Mouse (Mus musculus) limb, embryonic 14.5 days (tissue): ENCODE measurements around the gene Eci1. TPM values are rescaled to one million over a fixed set of nuclear protein-coding genes. Genes with fewer than 3 reads are reported as not detected.

Experiments used
- ATAC-seq: fragments of 200-750 bp; cut with Nextera tagmentation; 2 replicates; pipeline ENCODE4 v1.8.0; 2017; ENCODE audit warnings: low read depth, moderate number of reproducible peaks, moderate TSS enrichment; ENCODE audit not compliant: low FRiP score
- DNase-seq: peaks from one replicate; pipeline ENCODE4 v3.0.0-alpha.2; 2015; ENCODE audit warnings: low spot score
- H3K27ac ChIP-seq: fragments of 300-500 bp; sonication (generic); replicated peaks from 2 replicates; pipeline ENCODE4 v1.5.1; 2014; ENCODE audit warnings: low read depth, mild to moderate bottlenecking, low read length, moderate library complexity, mixed read lengths
- H3K27me3 ChIP-seq: fragments of 300-500 bp; sonication (generic); 2 replicates; pipeline ENCODE4 v1.6.1; 2014; ENCODE audit warnings: low read length, mixed read lengths; ENCODE audit not compliant: control insufficient read depth, insufficient read depth
- H3K36me3 ChIP-seq: fragments of 300-500 bp; sonication (generic); 2 replicates; pipeline ENCODE4 v1.6.1; 2014; ENCODE audit warnings: mild to moderate bottlenecking, low read length, moderate library complexity, mixed read lengths; ENCODE audit not compliant: control insufficient read depth, insufficient read depth
- H3K4me1 ChIP-seq: fragments of 300-500 bp; sonication (generic); 2 replicates; pipeline ENCODE4 v1.6.1; 2014; ENCODE audit warnings: antibody characterized with exemption, low read length, mixed read lengths; ENCODE audit not compliant: control insufficient read depth, insufficient read depth
- H3K4me2 ChIP-seq: fragments of 300-500 bp; sonication (generic); replicated peaks from 2 replicates; pipeline ENCODE4 v1.6.1; 2014; ENCODE audit warnings: low read depth, mild to moderate bottlenecking, low read length, moderate library complexity; ENCODE audit not compliant: severe bottlenecking
- H3K4me3 ChIP-seq: fragments of 300-500 bp; sonication (generic); replicated peaks from 2 replicates; pipeline ENCODE4 v1.5.1; 2014; ENCODE audit warnings: low read length
- H3K9ac ChIP-seq: fragments of 300-500 bp; sonication (generic); 2 replicates; pipeline ENCODE4 v1.6.1; 2014; ENCODE audit warnings: mild to moderate bottlenecking, low read depth, low read length, moderate library complexity; ENCODE audit not compliant: severe bottlenecking
- H3K9me3 ChIP-seq: fragments of 300-500 bp; sonication (generic); 2 replicates; pipeline ENCODE4 v1.6.1; 2016; ENCODE audit warnings: low read length; ENCODE audit not compliant: control insufficient read depth
- POLR2A ChIP-seq: fragments of 200-500 bp; IDR thresholded peaks from 2 replicates; pipeline ENCODE4 v1.8.0; 2012; ENCODE audit warnings: inconsistent platforms, mild to moderate bottlenecking, moderate library complexity, borderline replicate concordance; ENCODE audit not compliant: insufficient read depth, insufficient read length; ENCODE audit errors: extremely low read depth
- WGBS: fragments of 180-500 bp; shearing (Covaris S2); extraction: QIAGEN DNeasy Blood & Tissue Kit; methylation state at CpG from one replicate; pipeline ENCODE4 v1.1.7; 2014; 5-methylcytosine and 5-hydroxymethylcytosine counted together
- polyA plus RNA-seq, 2 experiments: library from polyadenylated mRNA; depleted of rRNA in 1 of 2; stranded (reverse) in 1 of 2; unstranded in 1 of 2; fragments of >200 nt; fragmentation: Nextera tagmentation in 1 of 2; extraction: Ambion mirVana in 1 of 2; gene quantifications; 2 replicates each; pipeline versions ENCODE4 v1.2.1 to v1.2.3; 2012 to 2014

Eci1 gene
- polyA plus RNA-seq, 2 experiments, result 48.5 to 51.7 TPM

- H3K4me3 ChIP-seq, result peak overlapping the region; percentile 93
- H3K4me1 ChIP-seq, result peaks cover 11% of the 10 kb centered on the region
- H3K36me3 ChIP-seq, result peaks cover 51% of the 10 kb centered on the region
- ATAC-seq, result 0 out of 2 replicates have a peak, but pooled peaks have one; percentile 1
- peak overlapping the region; percentile 86 for H3K4me2 ChIP-seq
- peak overlapping the region; percentile 66 for H3K9ac ChIP-seq
- no peaks in the 10 kb centered on the region for H3K9me3 ChIP-seq
- no peak for DNase-seq
- 33% methylated on average over 22 of the region's 22 CpGs for WGBS
- no peaks in the 10 kb centered on the region for H3K27me3 ChIP-seq
- no peak for TF ChIP-seq POLR2A
- H3K27ac ChIP-seq, result peak overlapping the region; percentile 90
Observed at GRCm38 (mm10) chr17:24413557-24414211, 12.8 kb upstream of the Eci1 start.

- H3K9ac ChIP-seq, result peak within 1 kb of the TSS; percentile 93
- DNase-seq (peak; percentile 100), ATAC-seq (peak; percentile 96)
- whole genome bisulfite sequencing, result under 1% methylated on average over 63 of the region's 64 CpGs
- H3K4me3 ChIP-seq, result peak within 1 kb of the TSS; percentile 93
- peak within 1 kb of the TSS; percentile 86 for H3K4me2 ChIP-seq
- H3K27ac ChIP-seq, result peak within 1 kb of the TSS; percentile 90
- peak; percentile 84; the same call in 1 of the 2 replicates for TF ChIP-seq POLR2A
- H3K4me1 ChIP-seq, result peaks cover 11% of the 10 kb centered on the region
- H3K36me3 ChIP-seq, result peaks cover 51% of the 10 kb centered on the region
- H3K27me3 ChIP-seq, result no peaks in the 10 kb centered on the region
- H3K9me3 ChIP-seq, result no peaks in the 10 kb centered on the region
Observed at GRCm38 (mm10) chr17:24414230-24414976, 12.0 kb upstream of the Eci1 start, which contains the start of gene Rnps1. Gene Rnps1 (plus strand): TSS chr17:24414565.

GRCm38 (mm10) chr17:24415011-24415410 is 11.4 kb upstream of the Eci1 start:
- under 1% methylated on average over 21 of the region's 21 CpGs for WGBS
- H3K36me3 ChIP-seq, result peaks cover 56% of the 10 kb centered on the region
- H3K9ac ChIP-seq, result peak overlapping the region; percentile 93
- ATAC-seq (no peak), DNase-seq (no peak)
- TF ChIP-seq POLR2A, result no peak
- peak overlapping the region; percentile 82 for H3K4me2 ChIP-seq
- no peaks in the 10 kb centered on the region for H3K27me3 ChIP-seq
- H3K27ac ChIP-seq, result peak overlapping the region; percentile 90
- no peaks in the 10 kb centered on the region for H3K9me3 ChIP-seq
- H3K4me3 ChIP-seq, result peak overlapping the region; percentile 93
- H3K4me1 ChIP-seq, result peaks cover 11% of the 10 kb centered on the region

GRCm38 (mm10) chr17:24416051-24416652 is 10.3 kb upstream of the Eci1 start:
- ATAC-seq (no peak), DNase-seq (no peak)
- Histone ChIP-seq H3K4me1 (peaks cover 11% of the 10 kb centered on the region), H3K4me2 (peak overlapping the region; percentile 82), H3K27me3 (no peaks in the 10 kb centered on the region), H3K9ac (peak overlapping the region; percentile 93), H3K36me3 (peaks cover 60% of the 10 kb centered on the region), H3K9me3 (no peaks in the 10 kb centered on the region), H3K4me3 (peak overlapping the region; percentile 93), H3K27ac (no peak overlapping the region)
- no peak for TF ChIP-seq POLR2A
- 78% methylated on average over 3 of the region's 3 CpGs for WGBS

- WGBS, result 93% methylated on average over 4 of the region's 4 CpGs
- H3K27me3 ChIP-seq, result no peaks in the 10 kb centered on the region
- H3K27ac ChIP-seq, result no peak overlapping the region
- H3K4me1 ChIP-seq, result peaks cover 8% of the 10 kb centered on the region
- no peaks in the 10 kb centered on the region for H3K9me3 ChIP-seq
- H3K9ac ChIP-seq, result no peak overlapping the region
- no peak for ATAC-seq
- no peak overlapping the region for H3K4me3 ChIP-seq
- TF ChIP-seq POLR2A, result no peak
- DNase-seq, result no peak
- peaks cover 74% of the 10 kb centered on the region for H3K36me3 ChIP-seq
- H3K4me2 ChIP-seq, result no peak overlapping the region
Observed at GRCm38 (mm10) chr17:24423114-24423513, 3.3 kb upstream of the Eci1 start.
